Mouse (Mus musculus): ENCODE measurements at regions not wholly inside any gene's neighbourhood (a gene's known extent, or its start where the extent isn't known, plus 50 kb on each side); places are given as distances from the start of the nearest gene placed in this dataset.

DNA sequence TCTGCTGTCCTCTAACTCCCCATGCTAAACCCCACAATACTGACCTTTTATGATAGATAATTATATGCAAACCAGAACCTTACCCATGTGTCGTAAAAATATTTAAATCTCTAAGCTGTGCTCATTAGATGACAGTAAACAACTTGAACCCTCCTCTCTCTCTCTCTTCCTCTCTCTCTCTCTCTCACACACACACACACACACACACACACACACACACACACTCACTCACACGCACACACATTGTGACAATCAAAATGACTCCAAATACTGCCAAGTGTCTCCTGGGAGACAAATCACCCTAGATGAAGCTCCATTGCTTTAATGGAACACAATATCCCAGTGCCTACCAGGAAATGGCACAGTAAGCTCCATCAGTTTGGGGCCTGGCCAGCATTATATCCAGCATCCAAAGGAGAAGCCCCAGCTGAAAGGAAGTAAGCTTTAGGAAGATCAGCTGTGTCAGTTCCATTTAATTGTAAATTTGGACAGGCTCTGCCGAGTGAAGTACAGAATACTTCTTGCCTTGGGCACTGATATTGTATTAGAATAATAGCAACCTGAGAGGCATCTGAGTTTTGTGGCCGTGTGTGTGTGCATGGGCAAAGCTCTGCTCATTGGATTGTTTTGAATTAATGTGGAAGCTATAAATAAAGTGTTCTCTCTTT lies 220.7 kb downstream of the Fam84b start:
- no peak for DNase-seq (ENCODE audit: extremely low spot score in 1 of 2, low spot score in 1 of 2)

- peak; percentile 28 to 52 for DNase-seq (ENCODE audit: extremely low spot score in 1 of 2, low spot score in 1 of 2)
Observed at GRCm38 (mm10) chr15:60630756-60631402, 222.7 kb downstream of the Fam84b start.

DNA sequence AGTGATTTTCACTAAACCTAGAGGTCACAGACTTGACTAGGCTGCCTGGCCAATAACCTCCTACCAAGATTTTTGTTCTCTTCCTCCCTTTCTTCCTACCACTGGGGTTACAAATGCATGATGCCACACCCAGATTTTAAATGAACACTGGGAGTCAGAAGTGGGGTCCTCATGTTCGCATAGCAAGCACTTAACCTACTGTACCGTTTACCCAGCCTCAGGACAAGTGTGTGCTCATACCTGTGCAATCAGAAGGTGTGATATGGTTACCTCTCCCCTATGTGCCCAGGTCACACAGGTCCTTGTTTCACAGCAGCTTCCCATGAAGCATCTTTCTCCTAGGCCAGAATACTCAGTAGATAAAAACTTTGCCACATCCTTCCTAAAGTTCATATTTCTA lies 234.8 kb downstream of the Fam84b start:
- no peak for DNase-seq (ENCODE audit: extremely low spot score in 1 of 2, low spot score in 1 of 2)

DNA sequence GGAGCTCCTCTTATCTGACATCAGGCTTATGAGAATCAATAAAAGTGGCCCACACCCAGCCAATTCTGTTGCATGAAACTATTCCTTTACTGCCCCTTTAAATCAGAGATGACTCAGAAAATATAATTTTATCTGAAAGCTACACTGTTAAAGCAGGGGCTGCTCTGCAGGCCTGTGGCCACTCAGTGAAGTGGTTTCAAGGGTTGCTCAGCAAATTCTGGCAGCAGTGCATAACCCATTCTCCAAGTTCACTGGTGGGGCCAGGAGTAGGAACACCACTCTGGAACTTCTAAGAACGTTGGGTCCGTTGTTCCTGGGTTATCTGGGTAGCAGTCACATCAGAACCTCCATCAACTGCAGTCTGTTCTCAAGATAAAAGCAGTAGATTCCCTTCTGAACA lies 236.2 kb downstream of the Fam84b start:
- DNase-seq (ENCODE audit: extremely low spot score in 1 of 2, low spot score in 1 of 2): no peak

DNA sequence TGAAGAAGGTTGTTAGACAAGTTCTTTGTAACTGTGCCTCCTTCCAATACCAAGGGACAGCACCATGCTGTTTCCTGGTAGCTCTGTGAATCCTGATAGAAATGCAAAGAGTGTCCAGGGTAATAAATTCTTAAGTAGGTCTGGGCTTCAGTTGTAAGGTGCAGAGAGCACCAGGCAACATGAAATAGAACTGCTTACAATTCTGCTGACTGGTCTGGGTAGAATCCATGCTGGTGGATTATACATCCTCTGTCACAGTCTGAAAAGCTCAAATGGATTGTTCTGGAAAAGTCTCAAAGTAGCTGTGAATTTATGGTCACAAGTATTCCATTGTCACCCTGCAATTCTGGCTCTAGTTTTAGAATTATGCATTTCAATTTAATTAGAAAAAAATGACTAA lies 251.7 kb downstream of the Fam84b start:
- no peak for DNase-seq (ENCODE audit: extremely low spot score in 1 of 2, low spot score in 1 of 2)

DNA sequence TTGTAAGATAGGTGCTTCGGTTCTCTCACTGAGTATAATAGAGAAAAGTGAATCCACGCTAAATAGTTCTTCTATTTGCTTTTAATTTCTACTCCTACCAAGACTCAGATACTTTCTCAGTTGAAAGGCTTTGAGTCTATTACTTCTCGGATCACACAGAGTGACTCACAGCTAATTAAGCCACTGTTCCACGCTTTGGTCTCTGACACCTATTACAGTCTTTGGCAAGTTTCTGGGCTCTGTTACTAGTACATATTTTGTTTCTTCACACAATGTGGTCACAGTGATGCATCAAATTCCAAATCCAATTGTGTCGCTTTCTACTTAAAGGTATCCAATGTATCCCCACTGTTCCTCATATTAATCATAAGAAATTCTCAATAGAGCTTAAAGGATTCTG lies 276.5 kb downstream of the Fam84b start:
- DNase-seq (ENCODE audit: extremely low spot score in 1 of 2, low spot score in 1 of 2): no peak

- DNase-seq (ENCODE audit: extremely low spot score in 1 of 2, low spot score in 1 of 2): peak; percentile 2 to 21
Observed at GRCm38 (mm10) chr15:60566267-60566666, 287.3 kb downstream of the Fam84b start.

DNA sequence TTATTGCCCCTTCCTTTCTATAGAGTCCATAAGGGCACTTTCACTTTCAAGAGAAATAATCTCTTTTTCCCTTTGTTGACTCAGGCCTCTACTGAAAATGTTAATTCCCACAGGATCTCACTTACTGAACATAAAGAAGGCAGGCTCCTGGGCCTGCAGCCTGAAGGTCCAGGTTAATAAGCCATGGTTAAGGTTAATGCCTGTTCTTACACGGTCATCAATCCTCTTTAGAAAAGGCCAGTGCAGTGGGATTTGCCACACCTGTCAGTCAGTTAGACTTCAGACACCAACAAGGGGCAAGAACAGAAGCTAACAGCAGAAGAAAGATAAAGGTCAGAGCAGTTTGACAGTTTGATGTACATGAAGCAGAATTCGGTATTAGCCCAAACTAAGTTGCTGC lies 288.6 kb downstream of the Fam84b start:
- DNase-seq (ENCODE audit: extremely low spot score in 1 of 2, low spot score in 1 of 2): no peak

DNA sequence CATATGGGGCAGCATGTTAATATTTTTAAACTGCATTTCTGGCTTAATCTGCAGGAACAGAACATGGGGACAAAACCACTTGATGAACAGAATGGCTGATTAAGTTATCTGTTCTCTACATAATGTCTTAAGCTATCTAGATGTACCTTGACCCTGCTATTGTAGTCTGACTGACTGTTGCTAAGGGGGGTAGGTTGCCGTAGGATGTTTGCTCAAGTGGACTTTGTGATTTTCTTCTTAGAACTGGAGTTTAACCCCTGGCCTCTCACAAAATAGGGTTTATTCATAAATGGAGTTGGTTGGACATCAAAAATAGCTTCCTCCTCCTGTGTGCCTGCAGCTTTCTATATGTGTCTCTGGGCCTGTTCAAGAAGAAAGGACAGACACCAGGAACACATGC lies 292.9 kb downstream of the Fam84b start:
- no peak for DNase-seq (ENCODE audit: extremely low spot score in 1 of 2, low spot score in 1 of 2)

GRCm38 (mm10) chr15:60555691-60556090 lies 297.9 kb downstream of the Fam84b start:
- DNase-seq (ENCODE audit: extremely low spot score in 1 of 2, low spot score in 1 of 2): no peak

- DNase-seq (ENCODE audit: extremely low spot score in 1 of 2, low spot score in 1 of 2): no peak
Observed at GRCm38 (mm10) chr15:60554587-60554986, 299.0 kb downstream of the Fam84b start.

- DNase-seq (ENCODE audit: extremely low spot score in 1 of 2, low spot score in 1 of 2): peak in 1 of 2 experiments; percentile 14
Observed at GRCm38 (mm10) chr15:60548045-60548444, 305.5 kb downstream of the Fam84b start.

GRCm38 (mm10) chr15:60537191-60537590 lies 316.4 kb downstream of the Fam84b start:
- no peak for DNase-seq (ENCODE audit: extremely low spot score in 1 of 2, low spot score in 1 of 2)

GRCm38 (mm10) chr15:60534701-60535100 lies 318.9 kb downstream of the Fam84b start:
- DNase-seq (ENCODE audit: extremely low spot score in 1 of 2, low spot score in 1 of 2): peak in 1 of 2 experiments; percentile 3

DNA sequence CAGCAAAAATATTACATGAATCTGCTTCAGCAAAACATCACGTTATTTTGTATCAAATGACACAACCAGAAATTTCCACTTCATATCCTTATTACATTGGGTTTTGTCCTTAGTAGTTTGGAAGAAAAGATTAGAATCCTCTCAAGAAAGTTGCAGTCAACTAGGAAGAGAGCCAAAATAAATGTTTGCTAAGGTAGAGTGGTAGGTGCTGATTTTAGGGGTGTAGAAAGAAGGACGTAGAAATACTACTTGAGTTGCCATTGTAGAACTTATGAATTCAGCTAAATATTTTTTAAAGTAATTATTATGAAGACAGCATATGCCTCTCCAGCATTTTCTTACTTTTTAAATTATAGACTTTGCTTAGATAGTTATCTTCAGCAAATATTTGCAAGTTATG lies 336.8 kb downstream of the Fam84b start:
- DNase-seq (ENCODE audit: extremely low spot score in 1 of 2, low spot score in 1 of 2): no peak

DNA sequence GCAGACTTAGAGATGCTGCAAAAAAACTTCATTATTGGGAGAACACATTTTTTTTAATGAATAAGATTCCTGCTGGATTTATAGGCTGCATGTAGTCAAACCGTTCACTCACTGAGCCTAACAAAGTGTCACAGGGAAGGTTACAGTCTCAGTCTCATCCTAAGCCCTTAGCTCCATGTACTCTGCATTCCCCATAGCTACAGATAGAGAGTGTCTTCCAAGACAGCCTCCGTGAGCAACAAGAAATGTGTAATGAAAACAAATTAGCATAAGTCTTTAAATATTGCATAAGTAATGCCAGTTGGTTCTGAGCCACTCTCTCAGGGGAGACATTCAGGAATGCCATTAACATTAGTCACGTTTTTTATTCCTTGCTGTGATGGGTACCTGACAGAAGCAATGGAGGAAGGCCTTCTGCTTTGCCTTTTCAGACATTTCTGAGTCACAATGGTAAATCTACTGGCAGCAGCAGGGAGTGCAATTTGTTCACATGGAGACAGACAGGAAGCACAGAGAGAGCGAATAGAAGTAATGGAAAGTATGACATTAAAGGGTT lies 376.7 kb downstream of the Fam84b start:
- DNase-seq (ENCODE audit: extremely low spot score in 1 of 2, low spot score in 1 of 2): no peak

DNA sequence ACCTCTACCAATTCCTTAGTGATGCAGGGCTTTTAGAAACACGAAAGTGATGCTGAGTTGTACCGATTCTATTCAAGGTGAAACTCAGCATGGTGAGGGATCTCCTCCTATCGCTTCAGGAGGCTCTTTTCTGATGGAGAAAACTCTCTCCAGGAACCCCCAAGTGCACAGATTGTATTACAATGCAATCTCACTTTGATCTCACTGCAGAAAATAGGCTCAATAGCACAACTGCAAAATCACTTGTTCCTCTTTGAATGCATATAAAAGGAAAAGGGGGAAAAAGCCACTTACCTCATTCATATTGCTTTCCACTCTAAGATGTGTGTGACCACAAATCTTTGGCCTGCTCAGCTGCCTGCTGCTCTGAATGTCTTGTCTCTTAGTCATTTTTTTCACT lies 378.5 kb downstream of the Fam84b start:
- no peak for DNase-seq (ENCODE audit: extremely low spot score in 1 of 2, low spot score in 1 of 2)

DNA sequence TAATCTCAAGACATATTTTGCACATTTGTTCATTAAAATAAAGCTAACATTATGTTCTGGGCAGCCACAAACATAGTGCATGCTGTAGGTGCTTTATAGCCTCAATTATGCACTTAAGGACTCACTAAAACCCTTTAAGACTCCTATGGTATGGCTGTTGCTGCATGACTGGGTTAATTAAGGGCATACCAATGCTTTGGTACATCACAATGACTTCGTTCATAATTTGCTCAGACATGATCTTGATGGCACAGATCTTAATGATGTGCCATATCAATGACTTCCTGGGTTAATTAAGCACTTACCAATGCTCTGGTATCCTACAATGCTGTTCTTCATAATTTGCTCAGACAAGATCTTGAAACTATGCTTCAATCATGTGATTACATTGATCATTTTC lies 415.5 kb upstream of the 4933412E24Rik start:
- DNase-seq (ENCODE audit: extremely low spot score in 1 of 2, low spot score in 1 of 2): no peak

- peak; percentile 29 to 66 for DNase-seq (ENCODE audit: extremely low spot score in 1 of 2, low spot score in 1 of 2)
Observed at GRCm38 (mm10) chr15:60419081-60419480, 402.7 kb upstream of the 4933412E24Rik start.

DNA sequence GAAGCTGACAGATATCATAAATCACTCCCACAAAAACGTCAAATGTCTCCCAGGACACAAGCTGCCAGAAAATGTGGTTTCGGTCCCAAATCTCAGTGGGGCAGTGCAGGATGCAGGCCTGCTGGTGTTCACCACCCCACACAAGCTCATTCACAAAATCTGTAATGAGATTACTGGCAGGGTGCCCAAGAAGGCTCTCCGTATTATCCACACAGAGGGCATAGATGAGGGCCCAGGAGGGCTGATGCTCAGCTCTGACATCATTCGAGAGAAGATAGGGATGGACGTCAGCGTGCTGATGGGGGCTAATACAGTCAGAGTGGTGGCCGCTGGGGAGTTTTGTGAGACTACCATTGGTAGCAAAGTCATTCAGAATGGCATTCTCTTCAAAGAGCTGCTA lies 375.9 kb upstream of the 4933412E24Rik start:
- DNase-seq (ENCODE audit: extremely low spot score in 1 of 2, low spot score in 1 of 2): no peak

GRCm38 (mm10) chr15:60390336-60390735 lies 373.9 kb upstream of the 4933412E24Rik start:
- no peak for DNase-seq (ENCODE audit: extremely low spot score in 1 of 2, low spot score in 1 of 2)

GRCm38 (mm10) chr15:60387962-60388361 lies 371.5 kb upstream of the 4933412E24Rik start:
- no peak for DNase-seq (ENCODE audit: extremely low spot score in 1 of 2, low spot score in 1 of 2)
